Mouse (Mus musculus) ES-Bruce4 (cell line): Measurements from ENCODE around the gene Hist2h2bb. TPM values are rescaled to one million over a fixed set of nuclear protein-coding genes. Genes with fewer than 3 reads are reported as not detected.
"Not testable (repeated sequence)": the region's sequence is repeated elsewhere in the genome, so short reads cannot be mapped to it uniquely, and the experiment has no call there.

Experiments
- H3K27ac ChIP-seq: 2 replicates; pipeline ENCODE4 v1.5.1; 2012; ENCODE audit warnings: low read length, inconsistent platforms; ENCODE audit not compliant: insufficient read depth
- H3K27me3 ChIP-seq: 2 replicates; pipeline ENCODE4 v1.6.1; 2012; ENCODE audit warnings: mild to moderate bottlenecking, low read length, inconsistent platforms; ENCODE audit not compliant: control insufficient read depth, poor library complexity, insufficient read depth, severe bottlenecking
- H3K36me3 ChIP-seq: 2 replicates; pipeline ENCODE4 v1.6.1; 2012; ENCODE audit warnings: inconsistent platforms, mild to moderate bottlenecking, low read length, moderate library complexity; ENCODE audit not compliant: control insufficient read depth, poor library complexity, insufficient read depth, severe bottlenecking
- H3K4me1 ChIP-seq: one replicate; pipeline ENCODE4 v1.8.1; 2011; ENCODE audit warnings: low read length; ENCODE audit not compliant: control insufficient read depth, insufficient read depth
- H3K4me3 ChIP-seq: 2 replicates; pipeline ENCODE4 v1.5.1; 2011; ENCODE audit warnings: low read depth, mild to moderate bottlenecking, low read length
- H3K9ac ChIP-seq: 2 replicates; pipeline ENCODE4 v1.6.1; 2012; ENCODE audit warnings: low read depth, mild to moderate bottlenecking, inconsistent platforms; ENCODE audit not compliant: poor library complexity, severe bottlenecking
- H3K9me3 ChIP-seq: replicated peaks from 2 replicates; pipeline ENCODE4 v1.6.1; 2012; ENCODE audit warnings: mild to moderate bottlenecking, low read length, inconsistent platforms; ENCODE audit not compliant: control insufficient read depth, poor library complexity, insufficient read depth, severe bottlenecking
- CTCF ChIP-seq: IDR thresholded peaks from one replicate; pipeline ENCODE4 v1.8.1; 2011; ENCODE audit warnings: low read depth, low read length
- EP300 ChIP-seq: IDR thresholded peaks from 2 replicates; pipeline ENCODE4 v1.6.1; 2011; ENCODE audit warnings: low read depth, low read length; ENCODE audit not compliant: insufficient read depth
- POLR2A ChIP-seq: IDR thresholded peaks from one replicate; pipeline ENCODE4 v1.8.1; 2011; ENCODE audit warnings: low read length; ENCODE audit not compliant: insufficient read depth
- polyA plus RNA-seq: library from polyadenylated mRNA; stranded (reverse); fragments of >200 nt; gene quantifications from 2 replicates; pipeline ENCODE4 v1.2.4, GENCODE M21; 2011; ENCODE audit warnings: low read depth; ENCODE audit not compliant: missing spikeins, insufficient read depth, insufficient read length

The Hist2h2bb gene
- polyA plus RNA-seq, 1 experiment = 33.9 TPM

- H3K9ac ChIP-seq = peak overlapping the region; percentile 94
- peak overlapping the region; percentile 35 for H3K4me3 ChIP-seq
- 0 out of 2 replicates have a peak overlapping the region, but pooled peaks have one; percentile 67 for H3K27ac ChIP-seq
- H3K36me3 ChIP-seq = peaks cover 2% of the 10 kb centered on the region; the same call in 1 of the 2 replicates
- H3K4me1 ChIP-seq = no peaks in the 10 kb centered on the region
- no peak for TF ChIP-seq POLR2A
- TF ChIP-seq EP300 = no peak
- no peak for TF ChIP-seq CTCF
- H3K9me3 ChIP-seq = no peaks in the 10 kb centered on the region
- H3K27me3 ChIP-seq = no peaks in the 10 kb centered on the region
Measured at GRCm38 (mm10) chr3:96240799-96241197, 28.8 kb upstream of the Hist2h2bb start.

- Histone ChIP-seq H3K9ac (peak overlapping the region; percentile 70), H3K36me3 (peaks cover 7% of the 10 kb centered on the region; the same call in 1 of the 2 replicates), H3K27ac (peak overlapping the region; percentile 8), H3K27me3 (no peaks in the 10 kb centered on the region), H3K4me1 (no peaks in the 10 kb centered on the region), H3K9me3 (no peaks in the 10 kb centered on the region), H3K4me3 (peak overlapping the region; percentile 99)
- no peak for TF ChIP-seq EP300
- TF ChIP-seq CTCF = no peak
- TF ChIP-seq POLR2A = no peak
Measured at GRCm38 (mm10) chr3:96243921-96244572, 25.5 kb upstream of the Hist2h2bb start.

DNA sequence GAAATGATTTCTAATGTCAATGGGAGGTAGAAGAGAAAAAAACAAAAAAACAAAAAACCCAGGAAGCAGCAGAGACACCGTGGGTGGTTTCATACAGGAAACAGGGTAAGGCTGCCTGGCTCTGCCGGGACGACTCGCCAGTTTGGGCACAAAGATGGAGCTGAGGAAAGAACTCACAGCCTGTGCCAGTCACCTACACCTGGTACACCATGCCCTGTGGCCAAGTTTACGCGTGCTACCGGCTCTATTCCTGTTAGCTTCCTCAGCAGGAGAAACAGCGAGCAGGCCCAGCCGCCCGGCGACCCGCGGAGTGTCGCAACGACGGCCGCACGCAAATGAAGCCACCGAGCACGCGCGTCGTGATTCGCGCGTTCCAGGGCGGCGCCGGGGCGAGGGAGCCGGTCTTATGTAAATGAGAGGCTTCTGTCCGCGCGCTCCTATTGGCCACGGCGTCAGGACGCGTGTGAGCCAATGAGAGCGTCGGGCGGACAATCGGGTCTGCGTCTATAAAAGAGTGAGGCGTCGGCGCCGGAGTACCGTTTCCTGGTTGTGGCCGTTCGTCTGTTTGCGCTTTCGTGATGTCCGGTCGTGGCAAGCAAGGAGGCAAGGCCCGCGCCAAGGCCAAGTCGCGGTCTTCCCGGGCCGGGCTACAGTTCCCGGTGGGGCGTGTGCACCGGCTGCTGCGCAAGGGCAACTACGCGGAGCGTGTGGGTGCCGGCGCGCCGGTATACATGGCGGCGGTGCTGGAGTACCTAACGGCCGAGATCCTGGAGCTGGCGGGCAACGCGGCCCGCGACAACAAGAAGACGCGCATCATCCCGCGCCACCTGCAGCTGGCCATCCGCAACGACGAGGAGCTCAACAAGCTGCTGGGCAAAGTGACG, 24.3 kb upstream of the Hist2h2bb start, which contains the start of gene Hist2h2aa1:
Gene Hist2h2aa1 (plus strand): TSS at position 495 of the 884 bp plus-strand sequence.
- H3K9me3 ChIP-seq, H3K36me3 ChIP-seq, H3K27me3 ChIP-seq, H3K4me1 ChIP-seq: not testable (repeated sequence)
- peak within 1 kb of the TSS; percentile 99 for H3K4me3 ChIP-seq
- peak within 1 kb of the TSS; percentile 92 for H3K27ac ChIP-seq
- peak within 1 kb of the TSS; percentile 70 for H3K9ac ChIP-seq

DNA sequence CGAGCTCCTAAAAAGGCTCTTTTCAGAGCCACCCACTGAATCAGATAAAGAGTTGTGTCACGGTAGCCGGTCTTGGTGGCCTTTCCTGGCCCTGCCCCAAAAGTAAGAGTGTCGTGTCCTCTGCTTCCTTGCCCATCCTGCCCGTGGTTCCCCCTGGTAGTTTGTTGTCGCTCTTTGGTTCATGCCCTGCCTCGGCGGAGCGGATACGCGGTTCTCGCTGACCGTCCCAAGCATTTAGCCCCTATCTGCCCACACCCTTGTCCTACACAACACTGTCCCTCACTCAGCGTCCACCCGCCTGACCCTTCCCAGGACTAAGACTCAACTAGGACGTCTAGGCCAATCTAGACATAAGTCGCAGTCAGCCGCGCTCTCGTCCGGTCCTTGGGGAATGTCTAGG, 23.5 kb upstream of the Hist2h2bb start:
- H3K9me3 ChIP-seq, H3K36me3 ChIP-seq, H3K27me3 ChIP-seq, H3K4me1 ChIP-seq: not testable (repeated sequence)
- H3K4me3 ChIP-seq = peak overlapping the region; percentile 77
- H3K27ac ChIP-seq = peak overlapping the region; percentile 85
- peak overlapping the region; percentile 66; the same call in 1 of the 2 replicates for H3K9ac ChIP-seq

- not testable (repeated sequence) for H3K27me3 ChIP-seq, H3K4me1 ChIP-seq, H3K36me3 ChIP-seq, H3K9me3 ChIP-seq
- H3K27ac ChIP-seq = peak within 1 kb of the TSS; percentile 88
- peak within 1 kb of the TSS; percentile 87 for H3K4me3 ChIP-seq
- H3K9ac ChIP-seq = peak within 1 kb of the TSS; percentile 99
Measured at GRCm38 (mm10) chr3:96246427-96246856, 23.1 kb upstream of the Hist2h2bb start, which contains the start of gene Hist2h3c1. Gene Hist2h3c1 (plus strand): TSS chr3:96246685.

GRCm38 (mm10) chr3:96247356-96248140, 22.0 kb upstream of the Hist2h2bb start:
- peak overlapping the region; percentile 88 for H3K27ac ChIP-seq
- H3K27me3 ChIP-seq = no peaks in the 10 kb centered on the region
- H3K4me1 ChIP-seq = no peaks in the 10 kb centered on the region
- no peaks in the 10 kb centered on the region for H3K9me3 ChIP-seq
- peak overlapping the region; percentile 87 for H3K4me3 ChIP-seq
- TF ChIP-seq CTCF (no peak), POLR2A (peak; percentile 25), EP300 (no peak)
- H3K9ac ChIP-seq = peak overlapping the region; percentile 99
- H3K36me3 ChIP-seq = peaks cover 7% of the 10 kb centered on the region; the same call in 1 of the 2 replicates
